Mouse (Mus musculus): ENCODE data around the gene Dtl.

The Dtl gene

DNA sequence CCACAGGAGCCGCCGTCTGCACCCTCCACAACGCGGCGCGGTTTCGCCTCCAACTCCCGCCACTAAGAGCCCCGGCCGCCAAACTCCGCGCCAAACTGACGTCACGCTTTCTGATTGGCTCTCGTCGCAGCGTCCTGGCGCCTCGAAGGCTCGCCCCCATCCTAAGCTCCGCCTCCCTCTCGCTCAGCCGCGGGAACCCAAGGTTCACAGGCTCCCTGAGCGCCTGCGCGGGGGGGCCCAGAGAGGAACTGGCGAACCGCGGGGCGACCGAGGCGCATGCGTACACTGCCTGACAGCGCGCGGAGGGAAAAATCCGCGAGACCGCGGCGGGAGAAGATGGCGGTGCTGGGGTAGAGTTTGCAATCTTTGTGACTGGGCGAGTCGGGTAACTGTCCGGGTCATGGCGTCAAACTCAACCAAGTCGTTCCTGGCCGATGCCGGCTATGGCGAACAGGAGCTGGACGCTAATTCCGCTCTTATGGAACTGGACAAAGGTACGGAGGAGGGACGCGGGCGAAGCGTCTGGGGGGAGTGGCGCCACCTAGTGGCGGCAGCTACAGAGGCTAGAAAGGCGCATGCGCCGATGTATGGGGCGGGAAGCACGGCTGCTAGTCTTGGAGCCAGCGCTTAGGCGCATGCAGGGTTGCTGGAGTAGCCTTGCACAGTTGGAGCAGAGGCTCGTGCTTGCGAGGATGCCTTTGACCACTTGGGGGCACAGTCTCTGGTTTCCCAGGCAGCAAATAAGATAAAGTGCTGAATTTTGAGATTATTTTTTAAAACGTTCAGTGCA is at the start of gene Dtl, which contains the start of gene Ints7:
Gene Dtl (minus strand): TSS at position 87 of the 790 bp plus-strand sequence.
Gene Ints7 (plus strand): TSS at position 179 of the 790 bp plus-strand sequence.
- in situ Hi-C loops (cut with MboI): loop anchor here (10.0 kb wide), 1 partner anchor 181 kb away; no protein-coding TSS in a partner anchor

DNA sequence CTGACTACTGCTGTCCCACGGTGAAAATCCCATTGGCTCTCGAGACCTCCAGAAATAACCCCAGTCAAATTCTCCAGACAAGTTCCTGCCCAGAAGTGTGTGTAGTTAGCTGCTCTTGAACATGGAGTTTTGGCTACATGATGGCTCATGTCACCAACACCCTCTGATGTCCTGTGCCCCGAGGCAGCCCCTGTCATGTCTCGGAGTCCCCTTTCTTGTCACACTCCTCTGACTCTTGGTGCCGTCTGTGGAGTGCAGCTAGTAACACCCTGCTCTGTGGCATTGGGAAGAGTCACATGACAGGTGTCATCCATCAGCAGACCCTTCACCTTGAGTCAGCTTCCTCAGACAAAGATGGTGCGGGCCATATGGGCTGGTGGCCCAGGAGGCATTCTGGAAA is 49.7 kb upstream of the Dtl start:
- in situ Hi-C loops (cut with MboI): no loop called here

DNA sequence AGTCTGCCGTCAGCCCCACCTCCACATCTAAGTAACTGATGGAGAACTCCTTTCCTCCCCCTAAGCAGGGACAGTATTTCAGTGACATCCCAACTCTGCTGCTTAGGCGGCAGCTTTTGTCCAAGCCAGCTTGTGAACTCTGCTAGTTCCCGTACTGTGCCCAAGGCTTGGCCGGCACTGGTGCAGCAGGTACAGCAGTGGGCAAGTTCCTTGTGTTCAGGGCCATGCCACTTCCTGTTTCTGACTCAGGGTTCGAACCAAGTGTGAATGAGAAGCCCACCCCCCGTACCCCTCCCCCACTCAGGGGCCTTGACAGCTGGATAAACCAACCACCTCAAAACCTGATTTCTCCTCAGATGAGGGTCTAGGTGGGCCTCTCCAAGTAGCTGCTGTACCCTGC is 49.1 kb upstream of the Dtl start:
- in situ Hi-C loops (cut with MboI): no loop called here

DNA sequence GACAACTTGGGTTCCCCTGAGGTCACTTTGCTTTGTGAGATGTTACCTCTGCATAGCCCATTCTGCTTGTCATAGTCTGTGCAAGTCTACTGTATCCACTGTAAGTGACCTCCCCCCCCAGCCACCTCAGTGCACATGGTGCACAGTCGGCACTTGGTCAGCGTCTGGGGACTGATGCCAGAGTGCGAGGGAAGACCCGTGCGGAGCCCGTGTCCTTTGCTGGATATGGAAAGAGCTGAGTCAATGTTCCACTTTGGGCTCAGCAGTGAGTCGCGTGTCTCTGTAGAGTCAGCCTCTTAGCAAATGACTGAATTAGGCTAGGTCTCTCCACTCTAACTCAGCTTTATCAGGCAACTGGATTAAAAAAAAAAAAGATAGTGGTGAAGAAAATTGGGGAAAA is 47.5 kb upstream of the Dtl start:
- in situ Hi-C loops (cut with MboI): no loop called here

DNA sequence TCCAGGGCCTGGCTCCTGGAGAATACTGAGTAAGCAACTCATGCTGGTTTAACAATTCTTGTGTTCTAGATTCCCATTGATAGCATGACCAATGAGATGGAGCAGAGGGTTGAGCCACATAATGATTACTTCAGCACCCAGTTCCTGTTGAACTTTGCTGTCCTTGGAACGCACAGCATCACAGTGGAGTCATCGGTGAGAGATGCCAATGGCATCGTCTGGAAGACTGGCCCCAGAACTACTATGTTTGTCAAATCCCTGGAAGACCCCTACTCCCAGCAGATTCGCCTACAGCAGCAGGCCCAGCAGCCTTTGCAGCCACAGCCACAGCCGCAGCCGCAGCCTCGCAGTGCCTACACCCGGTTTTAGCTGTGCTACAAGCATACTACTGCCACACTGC is 45.8 kb upstream of the Dtl start:
- in situ Hi-C loops (cut with MboI): no loop called here

DNA sequence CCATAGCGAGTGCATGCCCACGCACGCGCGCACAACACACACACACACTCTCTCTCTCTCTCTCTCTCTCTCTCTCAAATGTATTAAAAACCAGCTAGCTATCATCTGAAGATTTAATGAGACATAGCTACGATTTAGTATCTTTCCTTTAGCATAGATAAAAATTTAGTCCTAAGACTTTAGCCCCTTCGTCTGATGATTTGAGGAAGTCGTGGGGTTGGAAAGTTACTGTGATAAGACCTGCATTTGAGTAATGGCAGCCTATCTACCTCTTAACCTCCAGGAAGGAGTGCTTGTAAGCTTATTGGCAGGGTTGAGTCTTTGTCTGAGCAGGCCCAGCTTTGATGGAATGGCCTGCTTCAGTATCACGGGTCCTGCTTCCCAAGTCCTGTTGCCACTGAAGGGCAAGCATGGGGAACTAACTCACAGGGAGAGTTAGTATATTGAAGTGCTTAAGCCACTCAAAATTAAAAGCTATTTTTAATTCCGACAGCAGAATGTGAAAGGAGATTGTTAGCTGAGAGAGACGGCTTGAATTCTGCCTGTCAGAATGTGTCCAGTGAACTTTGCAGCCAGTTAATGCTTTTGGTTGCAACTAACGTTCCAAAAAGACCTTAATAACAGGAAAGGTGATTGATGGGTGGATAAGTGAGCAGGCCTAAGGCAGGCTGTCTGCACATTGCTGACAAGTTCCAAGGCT is 42.9 kb upstream of the Dtl start:
- in situ Hi-C loops (cut with MboI): no loop called here

DNA sequence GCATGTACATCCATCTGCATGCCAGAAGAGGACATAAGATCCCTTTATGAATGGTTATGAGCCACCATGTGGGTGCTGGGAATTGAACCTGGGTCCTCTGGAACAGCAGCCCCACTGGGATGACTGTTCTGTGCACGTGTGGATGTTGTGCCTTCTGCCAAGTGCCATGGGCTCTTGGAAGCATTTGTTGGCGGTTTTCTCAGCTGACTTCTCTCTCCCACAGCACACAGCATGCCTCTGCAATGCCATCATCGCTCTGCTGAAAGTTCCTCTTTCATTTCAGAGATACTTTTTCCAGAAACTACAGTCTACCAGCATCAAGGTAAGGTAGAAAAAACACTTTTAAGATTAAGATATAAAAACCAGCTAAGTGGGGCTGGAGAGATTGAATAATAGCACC is 42.2 kb upstream of the Dtl start:
- in situ Hi-C loops (cut with MboI): no loop called here

DNA sequence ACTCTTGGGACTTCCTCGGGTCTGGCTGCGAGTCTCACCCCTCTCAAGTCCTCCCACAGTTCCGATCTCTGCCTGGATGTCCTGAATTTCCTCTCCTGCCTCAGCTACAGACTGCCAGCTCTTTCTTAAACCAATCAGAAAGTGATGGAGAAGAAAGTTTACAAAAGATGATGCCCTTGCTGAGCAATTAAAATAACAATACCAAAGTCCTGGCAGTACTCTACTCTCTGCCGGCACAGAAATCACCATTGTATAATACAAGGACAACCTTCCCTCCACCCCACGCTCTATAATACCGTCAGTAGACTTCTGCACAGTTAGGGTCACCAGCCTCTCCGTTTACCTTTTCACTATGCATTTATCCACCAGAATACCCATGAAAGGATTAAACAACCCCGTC is 40.9 kb upstream of the Dtl start:
- in situ Hi-C loops (cut with MboI): no loop called here

DNA sequence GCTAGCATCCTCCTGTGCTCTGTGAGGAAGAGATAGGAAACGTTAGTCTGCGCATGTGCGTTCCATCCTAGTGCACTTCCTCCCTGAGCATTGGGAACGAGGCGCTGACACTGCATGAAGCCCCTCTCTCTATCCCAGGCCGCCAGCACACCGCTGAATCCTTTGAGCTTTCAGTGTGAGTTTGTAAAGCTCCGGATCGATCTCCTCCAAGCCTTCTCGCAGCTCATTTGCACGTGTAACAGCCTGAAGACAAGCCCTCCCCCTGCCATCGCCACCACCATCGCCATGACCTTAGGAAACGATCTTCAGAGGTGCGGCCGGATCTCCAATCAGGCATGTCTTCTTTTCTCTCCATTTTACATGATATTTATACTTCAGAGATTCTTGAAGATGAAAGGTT is 37.5 kb upstream of the Dtl start:
- in situ Hi-C loops (cut with MboI): no loop called here

DNA sequence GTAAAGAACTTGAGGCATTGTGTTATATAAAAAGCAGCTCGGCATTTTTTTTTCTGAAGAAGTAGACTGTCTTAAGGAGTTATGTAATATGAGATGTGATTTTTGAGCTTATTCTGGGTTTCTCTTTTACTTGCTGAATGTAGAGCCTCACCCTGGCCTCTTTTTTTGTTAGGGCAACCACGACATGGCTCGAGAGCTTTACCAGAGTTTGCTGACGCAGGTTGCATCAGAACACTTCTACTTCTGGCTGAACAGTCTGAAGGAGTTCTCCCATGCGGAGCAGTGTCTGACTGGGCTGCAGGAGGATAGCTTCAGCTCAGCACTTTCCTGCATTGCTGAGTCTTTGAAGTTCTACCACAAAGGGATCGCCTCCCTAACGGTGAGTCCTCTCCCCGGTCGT is 36.3 kb upstream of the Dtl start:
- in situ Hi-C loops (cut with MboI): no loop called here

DNA sequence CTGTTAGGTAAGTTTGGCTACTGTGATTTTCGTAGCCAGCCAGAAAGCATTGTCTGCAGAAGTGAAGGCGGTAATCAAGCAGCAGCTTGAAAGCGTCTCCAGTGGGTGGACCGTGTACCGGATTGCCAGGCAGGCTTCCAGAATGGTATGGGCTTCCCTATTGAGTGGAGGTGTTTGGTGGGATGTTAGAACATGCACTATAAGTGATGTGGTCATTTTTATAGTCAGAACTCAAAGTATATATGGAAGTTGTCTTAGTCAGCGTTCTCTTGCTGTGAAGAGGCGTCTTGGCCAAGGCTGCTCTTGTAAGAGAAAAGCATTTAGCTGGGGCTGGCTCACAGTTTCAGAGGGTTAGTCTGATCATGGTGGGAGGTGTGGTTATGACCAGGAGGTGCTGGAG is 35.0 kb upstream of the Dtl start:
- in situ Hi-C loops (cut with MboI): no loop called here

DNA sequence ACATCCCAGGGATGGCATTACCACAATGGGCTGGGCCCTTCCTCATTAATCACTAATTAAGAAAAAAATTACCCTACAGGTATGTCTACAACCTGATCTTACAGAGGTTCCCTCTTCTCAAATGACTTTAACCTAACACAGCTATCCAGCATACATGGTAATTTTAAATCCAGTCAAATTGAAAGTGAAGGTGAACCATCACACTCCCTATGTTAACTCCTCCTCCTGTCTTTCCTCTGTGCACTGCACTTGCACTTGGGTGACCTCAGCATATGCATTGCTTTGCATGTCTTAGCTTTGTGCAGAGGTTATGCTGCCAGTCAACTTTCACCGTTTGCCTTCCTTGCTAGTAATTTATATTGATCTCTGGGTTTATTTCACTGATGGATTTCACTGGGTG is 34.2 kb upstream of the Dtl start:
- in situ Hi-C loops (cut with MboI): no loop called here

DNA sequence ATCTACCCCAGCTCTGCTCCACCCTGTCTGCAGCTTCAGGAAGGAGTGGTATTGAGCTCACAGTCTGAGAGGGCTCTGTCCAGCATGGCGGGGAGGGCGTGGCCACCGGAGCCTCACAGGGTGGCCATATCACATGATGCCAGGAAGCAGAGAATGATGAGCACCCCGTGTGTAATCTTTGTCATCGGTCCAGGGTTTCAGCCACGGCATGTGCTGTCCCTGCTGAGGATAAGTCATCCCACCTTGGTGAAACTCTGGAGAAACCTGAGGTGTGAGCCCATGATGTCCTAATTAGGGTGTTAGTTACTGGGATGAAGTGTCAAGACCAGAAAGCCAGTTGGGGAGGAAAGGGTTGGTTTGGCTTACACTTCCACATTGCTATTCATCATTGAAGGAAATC is 33.7 kb upstream of the Dtl start:
- in situ Hi-C loops (cut with MboI): no loop called here

DNA sequence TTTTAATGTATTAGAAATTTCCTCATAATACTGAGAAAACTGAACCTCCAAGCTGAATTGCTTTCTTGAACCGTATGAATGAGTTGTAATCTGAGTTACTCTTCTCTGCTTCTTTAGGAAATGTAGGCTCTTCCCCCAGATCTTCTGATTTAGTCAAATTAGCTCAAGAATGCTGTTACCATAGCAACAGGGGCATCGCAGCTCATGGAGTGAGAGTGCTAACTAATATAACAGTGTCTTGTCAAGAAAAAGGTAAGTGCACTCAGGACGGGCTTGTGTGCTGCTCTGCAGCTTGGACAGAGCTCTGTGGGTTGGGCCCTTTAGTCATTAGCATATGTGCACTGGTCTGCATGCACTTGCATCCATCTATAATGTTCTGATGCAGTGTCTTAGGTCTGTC is 29.3 kb upstream of the Dtl start:
- in situ Hi-C loops (cut with MboI): no loop called here

DNA sequence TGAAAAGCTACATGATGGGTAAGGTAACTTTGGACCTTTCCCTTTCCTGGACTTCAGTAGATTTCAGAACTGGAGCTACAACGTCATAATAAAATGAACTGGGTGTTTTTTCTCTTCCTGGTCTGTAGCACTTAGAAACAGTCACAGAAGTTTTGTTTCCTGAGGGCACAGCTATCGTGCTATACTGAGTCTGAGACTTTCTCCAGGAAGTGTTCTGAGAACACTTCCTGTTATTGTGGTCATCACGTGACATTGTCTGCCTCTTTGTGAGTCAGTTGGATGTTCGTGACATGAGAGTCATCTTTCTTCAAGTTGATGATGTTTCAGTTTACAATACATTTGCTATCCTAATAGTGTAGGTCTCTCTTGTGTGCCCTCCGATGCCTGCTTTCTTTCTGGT is 23.9 kb upstream of the Dtl start:
- in situ Hi-C loops (cut with MboI): no loop called here

DNA sequence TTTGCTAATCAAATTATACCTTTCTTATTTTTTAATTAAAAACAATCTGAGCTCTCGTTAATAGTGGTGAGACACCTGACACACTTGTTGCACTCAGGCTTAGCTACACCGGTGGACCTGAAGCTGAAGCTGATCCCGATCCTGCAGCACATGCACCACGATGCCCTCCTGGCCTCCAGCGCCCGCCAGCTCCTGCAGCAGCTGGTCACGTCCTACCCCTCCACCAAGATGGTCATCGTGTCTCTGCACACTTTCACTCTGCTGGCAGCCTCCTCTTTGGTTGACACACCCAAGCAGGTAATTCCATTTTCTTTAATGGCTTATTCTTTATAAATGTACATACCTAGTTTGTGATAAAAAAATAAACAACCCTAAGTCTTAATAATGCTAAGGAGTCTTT is 20.7 kb upstream of the Dtl start:
- in situ Hi-C loops (cut with MboI): no loop called here

DNA sequence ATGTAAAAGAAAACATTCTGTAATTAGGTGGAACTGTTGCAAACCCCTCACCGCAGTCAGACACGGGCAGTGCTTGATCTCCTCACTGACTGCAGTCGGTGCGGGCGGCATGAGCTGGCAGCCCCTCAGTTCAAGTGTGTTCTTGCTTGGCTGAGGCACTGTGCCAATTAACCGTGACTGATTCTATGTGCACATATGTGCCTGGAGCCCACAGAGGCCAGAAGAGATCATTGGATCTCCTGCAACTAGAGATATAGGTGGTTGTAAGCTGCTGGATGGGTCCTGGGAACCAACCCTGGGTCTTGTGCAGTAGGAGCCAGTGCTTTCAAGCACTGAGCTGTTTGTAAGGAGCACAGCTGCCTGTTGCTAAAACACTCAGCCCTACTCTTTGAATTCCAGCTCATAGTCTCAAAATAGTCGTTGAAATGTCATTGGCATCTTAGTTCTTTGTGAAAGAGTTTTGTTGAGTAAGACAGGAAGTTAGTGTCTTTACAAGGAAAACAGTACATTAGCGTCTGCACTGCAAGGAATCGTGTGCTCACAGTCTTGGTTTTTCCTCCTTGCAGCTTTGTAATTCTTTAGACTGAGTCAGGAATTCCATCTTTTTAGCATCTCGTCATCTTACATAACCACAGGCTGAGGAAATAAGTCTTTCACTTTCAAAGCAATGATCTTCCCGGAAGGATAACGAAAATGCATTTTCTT is 16.8 kb upstream of the Dtl start:
- in situ Hi-C loops (cut with MboI): no loop called here

DNA sequence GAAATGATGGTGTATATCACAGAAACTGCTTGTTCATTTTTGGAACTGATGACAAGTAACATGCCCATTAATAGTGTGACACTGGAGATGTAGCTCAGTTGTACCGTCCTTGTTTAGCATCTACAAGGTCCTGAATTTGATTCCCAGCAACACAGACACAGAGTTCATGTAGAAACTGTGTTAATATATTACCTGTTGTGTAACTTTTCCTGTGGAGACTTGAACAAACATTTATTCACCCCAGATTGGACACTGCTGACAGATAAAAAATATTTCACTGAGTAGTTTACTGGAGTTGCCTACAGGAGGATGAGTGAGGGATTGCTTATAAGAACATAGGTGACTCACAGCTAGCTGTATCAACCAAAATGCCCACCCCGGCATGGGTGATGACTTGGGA is 13.4 kb upstream of the Dtl start:
- in situ Hi-C loops (cut with MboI): loop anchor here (10.0 kb wide), 1 partner anchor 226 kb away; no protein-coding TSS in a partner anchor

DNA sequence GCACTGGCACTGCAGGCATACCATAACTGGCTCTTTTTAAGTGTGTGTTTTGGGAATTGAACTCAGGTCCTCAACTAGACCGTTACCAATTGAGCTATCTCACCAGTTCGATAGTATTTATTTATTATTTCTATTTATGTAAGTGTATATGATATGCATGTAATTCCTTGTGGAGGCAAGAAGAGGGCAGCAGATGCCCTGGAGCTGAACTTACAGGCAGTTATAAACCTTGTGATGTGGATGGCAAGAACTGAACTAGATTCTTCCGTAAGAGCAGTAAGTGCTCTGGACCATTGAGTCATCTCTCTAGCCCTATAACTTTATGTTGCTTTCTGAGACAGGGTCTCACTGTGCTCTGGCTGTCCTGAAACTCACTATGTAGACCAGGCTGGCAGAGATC is 11.7 kb upstream of the Dtl start:
- in situ Hi-C loops (cut with MboI): loop anchor here (10.0 kb wide), 1 partner anchor 228 kb away; no protein-coding TSS in a partner anchor

DNA sequence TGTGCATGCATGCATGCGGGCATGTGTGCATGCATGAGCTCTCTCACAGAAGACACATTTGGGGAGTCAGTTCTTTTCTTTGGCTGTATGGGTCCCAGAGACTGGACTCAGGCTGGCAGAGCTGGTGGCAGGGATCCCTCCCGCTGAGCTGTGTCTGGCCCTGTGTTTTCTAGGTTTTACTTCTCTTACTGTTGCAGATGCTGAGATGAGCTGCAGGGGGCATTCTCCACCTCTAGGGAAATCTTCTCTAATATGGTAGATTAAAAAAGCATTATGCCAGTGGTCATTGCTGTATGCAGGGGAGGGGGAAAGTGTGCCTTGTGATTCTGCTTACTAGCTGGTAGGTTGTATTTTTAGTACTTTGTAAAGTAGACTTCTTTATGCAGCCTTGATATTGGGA is 10.4 kb upstream of the Dtl start:
- in situ Hi-C loops (cut with MboI): loop anchor here (10.0 kb wide), 1 partner anchor 229 kb away; no protein-coding TSS in a partner anchor

DNA sequence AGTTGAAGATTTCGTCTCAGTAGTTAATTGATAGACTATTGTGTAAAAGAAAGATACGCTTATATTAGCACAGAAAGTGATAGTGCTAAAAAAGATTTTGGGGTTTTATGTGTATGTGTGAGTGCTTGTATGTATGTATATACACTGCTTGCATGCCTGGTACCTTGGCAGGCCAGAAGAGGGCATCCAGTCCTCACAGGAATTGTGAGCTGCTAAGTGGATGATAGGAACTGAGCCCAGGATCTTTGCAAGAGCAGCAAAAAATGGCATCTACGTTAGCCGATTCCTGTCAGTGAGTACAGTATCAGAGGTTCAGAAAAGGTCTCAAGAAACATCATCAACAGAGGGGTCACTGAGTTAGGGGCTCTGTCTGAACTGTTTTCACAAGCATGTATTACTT is 9.1 kb upstream of the Dtl start:
- in situ Hi-C loops (cut with MboI): loop anchor here (10.0 kb wide), 1 partner anchor 230 kb away; no protein-coding TSS in a partner anchor

DNA sequence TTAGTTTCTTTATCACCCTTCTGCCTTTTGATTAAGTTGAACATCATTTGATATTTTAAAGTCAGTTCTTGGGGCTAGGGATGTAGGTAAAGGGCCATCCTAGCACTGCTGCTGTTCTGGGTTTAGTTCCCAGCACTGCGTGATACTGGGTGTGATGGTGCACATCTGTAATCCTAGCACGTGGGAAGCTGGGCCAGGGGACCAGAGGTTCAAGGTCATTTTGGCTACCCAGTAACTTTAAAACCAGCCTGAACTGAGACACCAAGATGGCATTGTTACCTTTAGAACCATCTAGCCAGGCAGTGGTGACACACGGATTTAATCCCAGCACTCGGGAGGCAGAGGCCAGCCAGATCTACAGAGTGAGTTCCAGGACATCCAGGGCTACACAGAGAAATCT is 8.5 kb upstream of the Dtl start:
- in situ Hi-C loops (cut with MboI): loop anchor here (10.0 kb wide), 1 partner anchor 231 kb away; no protein-coding TSS in a partner anchor

Measured in mature B cell (primary cell).